Mouse (Mus musculus): Measurements from ENCODE around the gene Tbc1d14.

DNA sequence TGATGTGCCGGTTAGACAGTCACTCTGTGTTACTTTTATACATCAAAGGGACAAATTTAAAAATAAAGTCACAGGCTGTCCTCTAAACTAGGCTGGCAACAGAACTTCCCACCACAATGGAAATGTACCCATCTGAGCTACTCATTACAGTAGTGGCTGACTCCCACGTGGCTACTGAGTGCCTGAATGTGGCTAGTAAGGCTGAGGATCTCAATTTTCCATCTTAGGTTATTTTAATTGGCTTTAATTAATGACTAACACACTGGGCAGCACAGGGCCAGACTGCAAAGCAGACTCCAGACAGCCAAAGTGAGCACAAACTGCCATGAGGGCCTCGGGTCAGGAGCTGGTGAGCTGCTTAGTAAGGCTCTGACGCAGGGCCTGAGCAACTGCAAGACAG, 31.6 kb downstream of the Tbc1d14 start:
- TF ChIP-seq POLR2A (IDR thresholded peaks at IDR 0.05; ENCODE audit: low read depth, low read length) = peak; percentile 22
- no peak for TF ChIP-seq CTCF (conservative IDR thresholded peaks at IDR 0.05; ENCODE audit: insufficient read depth, insufficient read length, low read depth, low read length)
